Mouse (Mus musculus) brain, embryonic 14.5 days (tissue): ENCODE results near the gene Ptpn21.

ENCODE experiments used
- CTCF ChIP-seq: fragments of 200-500 bp; IDR thresholded peaks from 2 replicates; pipeline ENCODE4 v1.5.1; 2012; ENCODE audit warnings: inconsistent platforms, mild to moderate bottlenecking, moderate library complexity, borderline replicate concordance; ENCODE audit not compliant: insufficient read depth, insufficient read length; ENCODE audit errors: extremely low read depth
- POLR2A ChIP-seq: fragments of 200-500 bp; IDR thresholded peaks from 2 replicates; pipeline ENCODE4 v1.6.1; 2012; ENCODE audit warnings: mild to moderate bottlenecking, inconsistent platforms, borderline replicate concordance; ENCODE audit not compliant: poor library complexity, insufficient read depth, insufficient read length, severe bottlenecking; ENCODE audit errors: extremely low read depth

- TF ChIP-seq POLR2A (no peak), CTCF (no peak)
Measured at GRCm38 (mm10) chr12:98733165-98733564, 4.0 kb downstream of the Ptpn21 start.
